Mouse (Mus musculus) cerebellum, adult 2 months (tissue): ENCODE results near the gene Cd86.

ENCODE experiments used
- CTCF ChIP-seq: fragments of 200-500 bp; IDR thresholded peaks from 2 replicates; pipeline ENCODE4 v1.5.1; 2011; ENCODE audit warnings: low read depth, mild to moderate bottlenecking, control low read depth, low read length, moderate library complexity, borderline replicate concordance; ENCODE audit not compliant: insufficient read depth
- POLR2A ChIP-seq: fragments of 200-500 bp; IDR thresholded peaks from 2 replicates; pipeline ENCODE4 v1.6.1; 2011; ENCODE audit warnings: low read length, control low read depth, borderline replicate concordance; ENCODE audit not compliant: insufficient read depth

GRCm38 (mm10) chr16:36675902-36676301 lies 10.0 kb upstream of the Cd86 start:
- TF ChIP-seq CTCF (no peak), POLR2A (no peak)
